Mouse (Mus musculus): Measurements from ENCODE around the gene Tenm2. TPM values are rescaled to one million over a fixed set of nuclear protein-coding genes. Genes with fewer than 3 reads are reported as not detected.

The Tenm2 gene
- polyA plus RNA-seq, 1 experiment from 2014 or later = 0.23 TPM

GRCm38 (mm10) chr11:36172520-36172919 lies 1063.2 kb downstream of the Tenm2 start:
- Histone ChIP-seq H3K4me1 (no peaks in the 10 kb centered on the region), H3K4me2 (no peak overlapping the region), H3K36me3 (no peaks in the 10 kb centered on the region), H3K9me3 (replicated peaks) (no peaks in the 10 kb centered on the region), H3K4me3 (no peak overlapping the region), H3K27ac (no peak overlapping the region), H3K27me3 (replicated peaks) (no peaks in the 10 kb centered on the region), H3K9ac (no peak overlapping the region)
- ATAC-seq = no peak
- WGBS (ENCODE audit: insufficient replicate concordance) = 74% methylated on average over 6 of the region's 6 CpGs

GRCm38 (mm10) chr11:36171991-36172390 lies 1063.8 kb downstream of the Tenm2 start:
- no peaks in the 10 kb centered on the region for H3K9me3 ChIP-seq (replicated peaks)
- H3K4me2 ChIP-seq = no peak overlapping the region
- no peaks in the 10 kb centered on the region for H3K27me3 ChIP-seq (replicated peaks)
- no peaks in the 10 kb centered on the region for H3K36me3 ChIP-seq
- no peak overlapping the region for H3K27ac ChIP-seq
- no peak for ATAC-seq
- H3K4me3 ChIP-seq = no peak overlapping the region
- no peak overlapping the region for H3K9ac ChIP-seq
- no peaks in the 10 kb centered on the region for H3K4me1 ChIP-seq
- WGBS (ENCODE audit: insufficient replicate concordance) = 71% methylated on average over 7 of the region's 7 CpGs

- Histone ChIP-seq H3K27me3 (replicated peaks) (no peaks in the 10 kb centered on the region), H3K4me2 (no peak overlapping the region), H3K36me3 (no peaks in the 10 kb centered on the region), H3K4me1 (no peaks in the 10 kb centered on the region), H3K9ac (no peak overlapping the region), H3K9me3 (replicated peaks) (no peaks in the 10 kb centered on the region), H3K27ac (no peak overlapping the region), H3K4me3 (no peak overlapping the region)
- no peak for ATAC-seq
- 79% methylated on average over 12 of the region's 12 CpGs for WGBS (ENCODE audit: insufficient replicate concordance)
Measured at GRCm38 (mm10) chr11:36171221-36171620, 1064.5 kb downstream of the Tenm2 start.

GRCm38 (mm10) chr11:36169738-36170137 lies 1066.0 kb downstream of the Tenm2 start:
- no peak overlapping the region for H3K4me3 ChIP-seq
- H3K4me2 ChIP-seq = no peak overlapping the region
- ATAC-seq = no peak
- no peaks in the 10 kb centered on the region for H3K36me3 ChIP-seq
- H3K9ac ChIP-seq = no peak overlapping the region
- H3K9me3 ChIP-seq (replicated peaks) = no peaks in the 10 kb centered on the region
- no peaks in the 10 kb centered on the region for H3K4me1 ChIP-seq
- H3K27ac ChIP-seq = no peak overlapping the region
- H3K27me3 ChIP-seq (replicated peaks) = no peaks in the 10 kb centered on the region
- 70% methylated on average over 4 of the region's 4 CpGs for WGBS (ENCODE audit: insufficient replicate concordance)

- H3K36me3 ChIP-seq = no peaks in the 10 kb centered on the region
- no peak overlapping the region for H3K27ac ChIP-seq
- H3K4me3 ChIP-seq = no peak overlapping the region
- H3K27me3 ChIP-seq (replicated peaks) = no peaks in the 10 kb centered on the region
- WGBS (ENCODE audit: insufficient replicate concordance) = 71% methylated on average over 6 of the region's 6 CpGs
- ATAC-seq = no peak
- no peak overlapping the region for H3K4me2 ChIP-seq
- H3K9me3 ChIP-seq (replicated peaks) = no peaks in the 10 kb centered on the region
- H3K9ac ChIP-seq = no peak overlapping the region
- no peaks in the 10 kb centered on the region for H3K4me1 ChIP-seq
Measured at GRCm38 (mm10) chr11:36168921-36169537, 1066.7 kb downstream of the Tenm2 start.

GRCm38 (mm10) chr11:36167766-36168318 lies 1067.9 kb downstream of the Tenm2 start:
- Histone ChIP-seq H3K9ac (no peak overlapping the region), H3K27ac (no peak overlapping the region), H3K27me3 (replicated peaks) (no peaks in the 10 kb centered on the region), H3K4me2 (no peak overlapping the region), H3K36me3 (no peaks in the 10 kb centered on the region), H3K4me3 (no peak overlapping the region), H3K4me1 (no peaks in the 10 kb centered on the region), H3K9me3 (replicated peaks) (no peaks in the 10 kb centered on the region)
- WGBS (ENCODE audit: insufficient replicate concordance) = 73% methylated on average over 10 of the region's 10 CpGs
- no peak for ATAC-seq

- Histone ChIP-seq H3K4me3 (no peak overlapping the region), H3K4me2 (no peak overlapping the region), H3K9ac (no peak overlapping the region), H3K4me1 (no peaks in the 10 kb centered on the region), H3K27ac (no peak overlapping the region), H3K36me3 (no peaks in the 10 kb centered on the region), H3K27me3 (replicated peaks) (no peaks in the 10 kb centered on the region), H3K9me3 (replicated peaks) (no peaks in the 10 kb centered on the region)
- no peak for ATAC-seq
- WGBS (ENCODE audit: insufficient replicate concordance) = 78% methylated on average over 11 of the region's 11 CpGs
Measured at GRCm38 (mm10) chr11:36163580-36163979, 1072.2 kb downstream of the Tenm2 start.

GRCm38 (mm10) chr11:36161765-36162321 lies 1073.9 kb downstream of the Tenm2 start:
- Histone ChIP-seq H3K9me3 (replicated peaks) (no peaks in the 10 kb centered on the region), H3K9ac (no peak overlapping the region), H3K4me2 (no peak overlapping the region), H3K36me3 (no peaks in the 10 kb centered on the region), H3K4me3 (no peak overlapping the region), H3K4me1 (no peaks in the 10 kb centered on the region), H3K27me3 (replicated peaks) (no peaks in the 10 kb centered on the region), H3K27ac (no peak overlapping the region)
- ATAC-seq = no peak
- WGBS (ENCODE audit: insufficient replicate concordance) = 70% methylated on average over 10 of the region's 10 CpGs

GRCm38 (mm10) chr11:36153450-36153849 lies 1082.3 kb downstream of the Tenm2 start:
- no peak for ATAC-seq
- Histone ChIP-seq H3K4me3 (no peak overlapping the region), H3K27me3 (replicated peaks) (no peaks in the 10 kb centered on the region), H3K36me3 (no peaks in the 10 kb centered on the region), H3K27ac (no peak overlapping the region), H3K4me1 (no peaks in the 10 kb centered on the region), H3K9ac (no peak overlapping the region), H3K9me3 (replicated peaks) (no peaks in the 10 kb centered on the region), H3K4me2 (no peak overlapping the region)
- 44% methylated on average over 5 of the region's 5 CpGs for WGBS (ENCODE audit: insufficient replicate concordance)

- no peaks in the 10 kb centered on the region for H3K36me3 ChIP-seq
- no peaks in the 10 kb centered on the region for H3K27me3 ChIP-seq (replicated peaks)
- H3K4me3 ChIP-seq = no peak overlapping the region
- H3K9me3 ChIP-seq (replicated peaks) = no peaks in the 10 kb centered on the region
- H3K27ac ChIP-seq = no peak overlapping the region
- no peak overlapping the region for H3K9ac ChIP-seq
- peak overlapping the region; percentile 25; the same call in 1 of the 2 replicates for H3K4me2 ChIP-seq
- H3K4me1 ChIP-seq = no peaks in the 10 kb centered on the region
- WGBS (ENCODE audit: insufficient replicate concordance) = 13% methylated on average over 9 of the region's 9 CpGs
- no peak for ATAC-seq
Measured at GRCm38 (mm10) chr11:36153011-36153410, 1082.8 kb downstream of the Tenm2 start.

- Histone ChIP-seq H3K4me1 (no peaks in the 10 kb centered on the region), H3K9ac (no peak overlapping the region), H3K36me3 (no peaks in the 10 kb centered on the region), H3K4me2 (peak overlapping the region; percentile 37), H3K4me3 (no peak overlapping the region), H3K27me3 (replicated peaks) (no peaks in the 10 kb centered on the region), H3K27ac (no peak overlapping the region), H3K9me3 (replicated peaks) (no peaks in the 10 kb centered on the region)
- peak; percentile 61; the same call in 1 of the 2 replicates for ATAC-seq
- 4% methylated on average over 6 of the region's 6 CpGs for WGBS (ENCODE audit: insufficient replicate concordance)
Measured at GRCm38 (mm10) chr11:36152226-36152625, 1083.5 kb downstream of the Tenm2 start.

- Histone ChIP-seq H3K27me3 (replicated peaks) (no peaks in the 10 kb centered on the region), H3K4me2 (no peak overlapping the region), H3K36me3 (no peaks in the 10 kb centered on the region), H3K4me3 (no peak overlapping the region), H3K4me1 (no peaks in the 10 kb centered on the region), H3K27ac (no peak overlapping the region), H3K9me3 (replicated peaks) (no peaks in the 10 kb centered on the region), H3K9ac (no peak overlapping the region)
- no peak for ATAC-seq
- 63% methylated on average over 3 of the region's 3 CpGs for WGBS (ENCODE audit: insufficient replicate concordance)
Measured at GRCm38 (mm10) chr11:36149092-36149491, 1086.7 kb downstream of the Tenm2 start.

Measured in liver, embryonic 12.5 days (tissue).